Mouse (Mus musculus) neural tube, embryonic 10.5 days (tissue): ENCODE results near the gene Il1rapl1.

Experiments
- DNase-seq: peaks from one replicate; pipeline ENCODE4 v3.0.0-alpha.2; 2017; ENCODE audit warnings: low spot score; ENCODE audit errors: extremely low spot score

Gene Il1rapl1

GRCm38 (mm10) chrX:88115609-88116073 lies at the start of gene Il1rapl1:
Il1rapl1 (minus strand) TSS chrX:88115645.
- peak; percentile 16 for DNase-seq

- no peak for DNase-seq
These were observed 42.6 kb upstream of the Il1rapl1 start for GRCm38 (mm10) chrX:88158037-88158436.

GRCm38 (mm10) chrX:88125612-88126011 lies 10.2 kb upstream of the Il1rapl1 start:
- no peak for DNase-seq

GRCm38 (mm10) chrX:88120070-88120469 lies 4.6 kb upstream of the Il1rapl1 start:
- no peak for DNase-seq

GRCm38 (mm10) chrX:88117858-88118257 lies 2.4 kb upstream of the Il1rapl1 start:
- no peak for DNase-seq

GRCm38 (mm10) chrX:88116326-88116725 lies 881 bp upstream of the Il1rapl1 start:
- DNase-seq: no peak

- DNase-seq: no peak
These were observed 1.9 kb downstream of the Il1rapl1 start for GRCm38 (mm10) chrX:88113561-88113960.

- DNase-seq: no peak
These were observed 3.2 kb downstream of the Il1rapl1 start for GRCm38 (mm10) chrX:88112254-88112653.

GRCm38 (mm10) chrX:88109733-88110132 lies 5.7 kb downstream of the Il1rapl1 start:
- DNase-seq: no peak

- DNase-seq: no peak
These were observed 21.4 kb downstream of the Il1rapl1 start for GRCm38 (mm10) chrX:88093936-88094569.

GRCm38 (mm10) chrX:88089873-88090272 lies 25.6 kb downstream of the Il1rapl1 start:
- DNase-seq: no peak

- no peak for DNase-seq
These were observed 42.6 kb downstream of the Il1rapl1 start for GRCm38 (mm10) chrX:88072741-88073419.

GRCm38 (mm10) chrX:88070368-88070767 lies 45.1 kb downstream of the Il1rapl1 start:
- no peak for DNase-seq

GRCm38 (mm10) chrX:88043556-88043955 lies 71.9 kb downstream of the Il1rapl1 start:
- DNase-seq: no peak

GRCm38 (mm10) chrX:88038984-88039383 lies 76.5 kb downstream of the Il1rapl1 start:
- DNase-seq: no peak

- no peak for DNase-seq
These were observed 218.3 kb downstream of the Il1rapl1 start for GRCm38 (mm10) chrX:87897172-87897571.

GRCm38 (mm10) chrX:87891916-87892315 lies 223.5 kb downstream of the Il1rapl1 start:
- no peak for DNase-seq

GRCm38 (mm10) chrX:87854107-87854506 lies 261.3 kb downstream of the Il1rapl1 start:
- no peak for DNase-seq

GRCm38 (mm10) chrX:87813884-87814283 lies 301.6 kb downstream of the Il1rapl1 start:
- DNase-seq: no peak

- DNase-seq: no peak
These were observed 307.7 kb downstream of the Il1rapl1 start for GRCm38 (mm10) chrX:87807717-87808116.

- DNase-seq: no peak
These were observed 322.4 kb downstream of the Il1rapl1 start for GRCm38 (mm10) chrX:87793011-87793410.

- DNase-seq: no peak
These were observed 404.9 kb downstream of the Il1rapl1 start for GRCm38 (mm10) chrX:87710589-87710988.

- no peak for DNase-seq
These were observed 451.6 kb downstream of the Il1rapl1 start for GRCm38 (mm10) chrX:87663856-87664255.
